ENCODE assay signal across 20 mouse cellular contexts in genomic region chr8:11351355-11351754, GRCm38 (mm10). TPM values are rescaled to one million over a fixed set of nuclear protein-coding genes. Genes with fewer than 3 reads are reported as not detected.
DNase-seq lines count a peak whose midpoint lies in the region; ATAC-seq and TF ChIP-seq lines count a peak whose summit lies in the region.
"Had no signal": no experiment of that assay in that cellular context is flagged by ENCODE, and none has a peak within 500 bp of the region (broad histone marks: within the 10 kb centered on the region; RNA-seq: fewer than 3 reads in every experiment).

No protein-coding gene starts in this region.

- TF ChIP-seq CTCF in lung, adult 2 months (IDR thresholded peaks at IDR 0.05; ENCODE audit: insufficient read depth, low read length) = no peak

- 84% methylated on average over 6 of the region's 6 CpGs for WGBS in heart, embryonic 10.5 days
- WGBS in lung, adult 2 months = 55% methylated on average over 6 of the region's 6 CpGs
- 66% methylated on average over 6 of the region's 6 CpGs for WGBS in lung, embryonic 15.5 days
- WGBS in midbrain, embryonic 15.5 days = 88% methylated on average over 6 of the region's 6 CpGs

- H3K4me1 ChIP-seq in heart, embryonic 10.5 days = peaks cover 56% of the 10 kb centered on the region
- H3K4me1 ChIP-seq in lung, adult 2 months (ENCODE audit: control insufficient read depth, insufficient read depth, low read length) = peaks cover 36% of the 10 kb centered on the region
- peaks cover 68% of the 10 kb centered on the region for H3K4me1 ChIP-seq in lung, embryonic 15.5 days
- no peaks in the 10 kb centered on the region for H3K4me1 ChIP-seq in midbrain, embryonic 15.5 days
- H3K4me1 ChIP-seq: forebrain, embryonic 15.5 days; hindbrain, embryonic 12.5 days had no signal

- H3K4me3 ChIP-seq in heart, embryonic 10.5 days = no peak overlapping the region
- no peak overlapping the region for H3K4me3 ChIP-seq in lung, adult 2 months (replicated peaks; ENCODE audit: extremely low read depth, low read depth, low read length)
- no peak overlapping the region for H3K4me3 ChIP-seq in lung, embryonic 15.5 days
- H3K4me3 ChIP-seq in midbrain, embryonic 15.5 days = no peak overlapping the region
- H3K4me3 ChIP-seq: embryonic facial prominence, embryonic 12.5 days; forebrain, embryonic 15.5 days; heart, embryonic 12.5 days; hindbrain, embryonic 12.5 days had no signal

- H3K4me2 ChIP-seq in lung, embryonic 15.5 days = no peak overlapping the region
- no peak overlapping the region for H3K4me2 ChIP-seq in midbrain, embryonic 15.5 days
- H3K4me2 ChIP-seq: embryonic facial prominence, embryonic 12.5 days; forebrain, embryonic 15.5 days; heart, embryonic 12.5 days; hindbrain, embryonic 12.5 days had no signal

- intact Hi-C loops in heart, postnatal 14 days (cut with DNase I) = loop anchor here (2.0 kb wide), 1 partner anchor 41 kb away; no protein-coding TSS in a partner anchor

- ATAC-seq in lung, embryonic 15.5 days (ENCODE audit: borderline replicate concordance, extremely low read depth, low FRiP score, low TSS enrichment) = 0 out of 2 replicates have a peak, but pooled peaks have one; percentile 40
- ATAC-seq in midbrain, embryonic 15.5 days (replicated peaks) = no peak
- ATAC-seq: forebrain, embryonic 15.5 days; hindbrain, embryonic 16.5 days had no signal

- peaks cover 11% of the 10 kb centered on the region for H3K36me3 ChIP-seq in heart, embryonic 10.5 days
- H3K36me3 ChIP-seq in lung, embryonic 15.5 days = 0 out of 2 replicates have a peak, but pooled peaks cover 9% of the 10 kb centered on the region
- no peaks in the 10 kb centered on the region for H3K36me3 ChIP-seq in midbrain, embryonic 15.5 days (replicated peaks)
- H3K36me3 ChIP-seq: embryonic facial prominence, embryonic 12.5 days; forebrain, embryonic 15.5 days; hindbrain, embryonic 12.5 days had no signal

- DNase-seq in heart, embryonic 10.5 days (ENCODE audit: low spot score) = no peak
- no peak for DNase-seq in heart, postnatal 14 days
- DNase-seq in lung, adult 2 months = peak; percentile 61
- peak; percentile 88 for DNase-seq in lung, postnatal 25 days (ENCODE audit: low spot score)
- no peak for DNase-seq in left cerebral cortex, adult 11 months (ENCODE audit: low spot score)
- no peak for DNase-seq in ovary, adult 18-20 months (ENCODE audit: low spot score)
- DNase-seq: adrenal gland, adult 8-10 months; adrenal gland, postnatal 36 days; cerebellum, adult 11 months; cerebellum, adult 8-10 months; cerebellum, postnatal 14 days; gastrocnemius, postnatal 14 days; heart, postnatal 36 days had no signal

- peak overlapping the region; percentile 13; the same call in 1 of the 2 replicates for H3K27ac ChIP-seq in heart, embryonic 10.5 days
- peak overlapping the region; percentile 66 for H3K27ac ChIP-seq in lung, embryonic 15.5 days
- no peak overlapping the region for H3K27ac ChIP-seq in midbrain, embryonic 15.5 days
- H3K27ac ChIP-seq: embryonic facial prominence, embryonic 12.5 days; forebrain, embryonic 15.5 days; hindbrain, embryonic 12.5 days had no signal

- no peaks in the 10 kb centered on the region for H3K27me3 ChIP-seq in heart, embryonic 10.5 days (ENCODE audit: insufficient read depth, poor library complexity, severe bottlenecking)
- no peaks in the 10 kb centered on the region for H3K27me3 ChIP-seq in lung, embryonic 15.5 days
- no peaks in the 10 kb centered on the region for H3K27me3 ChIP-seq in midbrain, embryonic 15.5 days (replicated peaks)
- H3K27me3 ChIP-seq: embryonic facial prominence, embryonic 12.5 days; forebrain, embryonic 15.5 days; heart, embryonic 12.5 days; hindbrain, embryonic 12.5 days had no signal

- no peak overlapping the region for H3K9ac ChIP-seq in lung, embryonic 15.5 days
- no peak overlapping the region for H3K9ac ChIP-seq in midbrain, embryonic 15.5 days
- H3K9ac ChIP-seq: embryonic facial prominence, embryonic 12.5 days; forebrain, embryonic 15.5 days; heart, embryonic 12.5 days; hindbrain, embryonic 12.5 days had no signal

- TF ChIP-seq POLR2A in lung, adult 2 months (IDR thresholded peaks at IDR 0.05; ENCODE audit: borderline replicate concordance, extremely low read depth, low read depth, low read length) = no peak

- H3K9me3 ChIP-seq in heart, embryonic 10.5 days = peaks cover 2% of the 10 kb centered on the region; the same call in 1 of the 2 replicates
- H3K9me3 ChIP-seq in lung, embryonic 15.5 days = no peaks in the 10 kb centered on the region
- no peaks in the 10 kb centered on the region for H3K9me3 ChIP-seq in midbrain, embryonic 15.5 days
- H3K9me3 ChIP-seq: embryonic facial prominence, embryonic 12.5 days; forebrain, embryonic 15.5 days; heart, embryonic 12.5 days; hindbrain, embryonic 12.5 days had no signal

RNA-seq across cellular contexts. Expression of gene Col4a1, which starts 38.7 kb away (rescaled TPM):
- polyA plus RNA-seq in heart, embryonic 10.5 days (2016; fragmentation: Nextera tagmentation; extraction: Ambion mirVana) = 143 and 257 TPM in 2 replicates
- total RNA-seq in heart, postnatal 14 days (2021) = 1,000 to 10,000 TPM; 1,046 to 1,073 TPM
- polyA plus RNA-seq in lung, adult 2 months (2012; rRNA removed) = 556 and 580 TPM in 2 replicates
- 335 and 360 TPM in 2 replicates for polyA plus RNA-seq in lung, embryonic 15.5 days (2015; fragmentation: Nextera tagmentation; extraction: Ambion mirVana)
- polyA plus RNA-seq in midbrain, embryonic 15.5 days (2015; fragmentation: Nextera tagmentation; extraction: Ambion mirVana) = 90.6 and 102 TPM in 2 replicates

RNA-seq across cellular contexts. Expression of gene Col4a2, which starts 38.8 kb away (rescaled TPM):
- polyA plus RNA-seq in heart, embryonic 10.5 days (2016; fragmentation: Nextera tagmentation; extraction: Ambion mirVana) = 54.9 and 97.0 TPM in 2 replicates
- total RNA-seq in heart, postnatal 14 days (2021) = 100 to 1,000 TPM; 570 to 571 TPM
- polyA plus RNA-seq in lung, adult 2 months (2012; rRNA removed) = 219 and 237 TPM in 2 replicates
- 121 and 126 TPM in 2 replicates for polyA plus RNA-seq in lung, embryonic 15.5 days (2015; fragmentation: Nextera tagmentation; extraction: Ambion mirVana)
- 43.7 and 47.5 TPM in 2 replicates for polyA plus RNA-seq in midbrain, embryonic 15.5 days (2015; fragmentation: Nextera tagmentation; extraction: Ambion mirVana)

Comparison
In these comparisons a context has a peak if more than half of its experiments do, and no peak if none do; other contexts are left out.
1. DNase-seq: peak in lung, adult 2 months (single experiment) and lung, postnatal 25 days (single experiment); none in heart, embryonic 10.5 days (single experiment), heart, postnatal 14 days (0 of 2), left cerebral cortex, adult 11 months (single experiment) and ovary, adult 18-20 months (single experiment).